Mouse (Mus musculus): ENCODE results near the gene Tfcp2. TPM values are rescaled to one million over a fixed set of nuclear protein-coding genes. Genes with fewer than 3 reads are reported as not detected.

The Tfcp2 gene
- 8.3 TPM for polyA plus RNA-seq (2017; shearing (Covaris generic))

GRCm38 (mm10) chr15:100551326-100552307 lies at the start of gene Tfcp2:
Tfcp2 (minus strand) TSS chr15:100552008.

GRCm38 (mm10) chr15:100599276-100600046 lies 47.7 kb upstream of the Tfcp2 start, which contains the start of gene Pou6f1:
Pou6f1 (minus strand) TSS chr15:100599984.

DNA sequence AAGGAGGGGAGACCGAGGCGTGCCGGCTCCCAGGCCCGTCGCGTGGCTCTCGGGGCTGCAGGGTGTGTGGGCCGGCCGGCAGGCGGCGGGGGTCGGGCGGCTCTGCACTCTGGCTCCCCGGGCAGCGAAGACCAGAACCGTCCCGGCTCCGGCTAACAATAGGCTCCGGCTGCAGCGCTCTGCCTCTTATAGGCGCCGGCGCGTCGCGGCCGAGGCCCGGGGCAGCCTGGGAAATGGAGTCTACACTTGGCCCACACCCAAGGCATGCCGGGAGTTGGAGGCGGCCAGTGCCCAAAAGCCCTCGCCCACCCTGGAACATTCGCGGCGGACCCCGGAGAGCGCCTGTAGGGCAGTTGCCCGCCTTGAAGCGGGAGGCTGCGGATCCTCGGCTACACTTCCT lies 56.7 kb downstream of the Tfcp2 start, which contains the start of gene Csrnp2:
Gene Csrnp2, minus strand, starts transcription at position 387 of the 400 bp plus-strand sequence.

GRCm38 (mm10) chr15:100468295-100469188 lies 83.3 kb downstream of the Tfcp2 start, which contains the start of gene Letmd1:
Letmd1 (plus strand) TSS chr15:100469023.

Other genes starting within 250 kb of the Tfcp2 start
- gene Mettl7a1, start 247.9 kb downstream of the Tfcp2 start, polyA plus RNA-seq (2017; shearing (Covaris generic)), result 10.3 TPM
- not detected for gene Mettl7a3, start 217.1 kb downstream of the Tfcp2 start, polyA plus RNA-seq (2017; shearing (Covaris generic))
- not detected for gene Methig1, start 198.9 kb downstream of the Tfcp2 start, polyA plus RNA-seq (2017; shearing (Covaris generic))
- gene Mettl7a2, start 198.8 kb downstream of the Tfcp2 start, polyA plus RNA-seq (2017; shearing (Covaris generic)), result not detected
- gene Higd1c, start 187.5 kb downstream of the Tfcp2 start, polyA plus RNA-seq (2017; shearing (Covaris generic)), result not detected
- not detected for gene Gm5475, start 129.9 kb downstream of the Tfcp2 start, polyA plus RNA-seq (2017; shearing (Covaris generic))
- gene Slc11a2, start 126.9 kb downstream of the Tfcp2 start, polyA plus RNA-seq (2017; shearing (Covaris generic)), result 37.1 TPM
- 40.3 TPM for gene Letmd1, start 83.0 kb downstream of the Tfcp2 start, polyA plus RNA-seq (2017; shearing (Covaris generic))
- 3.2 TPM for gene Csrnp2, start 56.5 kb downstream of the Tfcp2 start, polyA plus RNA-seq (2017; shearing (Covaris generic))
- 5.1 TPM for gene Pou6f1, start 48.0 kb upstream of the Tfcp2 start, polyA plus RNA-seq (2017; shearing (Covaris generic))
- gene Dazap2, start 63.3 kb upstream of the Tfcp2 start, polyA plus RNA-seq (2017; shearing (Covaris generic)), result 544 TPM
- gene Smagp, start 84.9 kb upstream of the Tfcp2 start, polyA plus RNA-seq (2017; shearing (Covaris generic)), result 0.53 TPM
- 759 TPM for gene Bin2, start 117.5 kb upstream of the Tfcp2 start, polyA plus RNA-seq (2017; shearing (Covaris generic))
- 9.6 TPM for gene Cela1, start 135.9 kb upstream of the Tfcp2 start, polyA plus RNA-seq (2017; shearing (Covaris generic))
- 164 TPM for gene Galnt6, start 177.4 kb upstream of the Tfcp2 start, polyA plus RNA-seq (2017; shearing (Covaris generic))
- 20.2 TPM for gene Slc4a8, start 209.7 kb upstream of the Tfcp2 start, polyA plus RNA-seq (2017; shearing (Covaris generic))

All from activated CD4-positive, CD25-positive, alpha-beta regulatory T cell, adult 9 weeks (primary cell).